Mouse (Mus musculus) forebrain, embryonic 13.5 days (tissue): ENCODE measurements around the gene Nupl1. TPM values are rescaled to one million over a fixed set of nuclear protein-coding genes. Genes with fewer than 3 reads are reported as not detected.

Experiments used
- ATAC-seq: fragments of 200-750 bp; cut with Nextera tagmentation; 2 replicates; pipeline ENCODE4 v1.8.0; 2017
- H3K27ac ChIP-seq: fragments of 300-500 bp; sonication (generic); 2 replicates; pipeline ENCODE4 v1.5.1; 2015; ENCODE audit warnings: inconsistent platforms, mild to moderate bottlenecking, moderate library complexity
- H3K27me3 ChIP-seq: fragments of 300-500 bp; sonication (generic); 2 replicates; pipeline ENCODE4 v1.6.1; 2015; ENCODE audit warnings: mild to moderate bottlenecking, inconsistent platforms
- H3K36me3 ChIP-seq: fragments of 300-500 bp; sonication (generic); 2 replicates; pipeline ENCODE4 v1.6.1; 2015; ENCODE audit warnings: mild to moderate bottlenecking, inconsistent platforms; ENCODE audit not compliant: poor library complexity, severe bottlenecking
- H3K4me1 ChIP-seq: fragments of 300-500 bp; sonication (generic); 2 replicates; pipeline ENCODE4 v1.6.1; 2015; ENCODE audit warnings: inconsistent platforms
- H3K4me2 ChIP-seq: fragments of 300-500 bp; sonication (generic); 2 replicates; pipeline ENCODE4 v1.6.1; 2015; ENCODE audit warnings: inconsistent platforms, mild to moderate bottlenecking, moderate library complexity
- H3K4me3 ChIP-seq: fragments of 300-500 bp; sonication (generic); 2 replicates; pipeline ENCODE4 v1.5.1; 2015; ENCODE audit warnings: mild to moderate bottlenecking, inconsistent platforms
- H3K9ac ChIP-seq: fragments of 300-500 bp; sonication (generic); 2 replicates; pipeline ENCODE4 v1.6.1; 2015; ENCODE audit warnings: mild to moderate bottlenecking, inconsistent platforms
- H3K9me3 ChIP-seq: fragments of 300-500 bp; sonication (generic); replicated peaks from 2 replicates; pipeline ENCODE4 v1.6.1; 2016; ENCODE audit warnings: inconsistent platforms
- WGBS: fragments of 180-500 bp; shearing (Covaris S2); methylation state at CpG from one replicate; pipeline ENCODE4 v1.1.7; 2015; 5-methylcytosine and 5-hydroxymethylcytosine counted together
- microRNA counts: library from miRNA; unstranded; fragments of <30 nt; microRNA quantifications from one replicate; lab custom pipeline; 2016
- microRNA-seq: library from miRNA; unstranded; fragments of <30 nt; microRNA quantifications from one replicate; pipeline ENCODE4, GENCODE M21; 2016
- polyA plus RNA-seq: library from polyadenylated mRNA; unstranded; fragments of >200 nt; fragmentation: Nextera tagmentation; extraction: Ambion mirVana; gene quantifications from 2 replicates; pipeline ENCODE4 v1.2.1, GENCODE M21; 2015

The Nupl1 gene
- polyA plus RNA-seq, 1 experiment from 2014 or later: 0.05 TPM

DNA sequence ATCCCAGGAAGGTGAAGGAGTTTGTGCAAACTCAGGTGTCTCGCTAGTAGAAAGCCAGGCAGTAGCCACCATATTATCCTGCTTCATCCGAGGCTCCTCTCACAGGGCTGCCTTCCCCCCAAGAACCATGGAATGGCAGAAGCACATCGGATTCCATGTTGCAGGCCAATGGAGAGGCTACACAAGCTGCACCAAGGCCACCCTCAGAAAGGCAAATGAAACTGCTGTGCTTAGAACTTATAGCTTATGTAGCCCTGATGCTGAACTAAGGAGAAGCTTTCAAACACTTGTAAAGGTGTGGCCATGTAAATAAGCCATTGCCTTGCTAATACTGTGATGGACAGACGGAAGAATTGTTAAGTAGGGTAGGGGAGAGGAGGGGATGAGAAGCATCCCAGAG is 115.4 kb downstream of the Nupl1 start:
- H3K36me3 ChIP-seq: no peaks in the 10 kb centered on the region
- WGBS: 90% methylated on average over 4 of the region's 4 CpGs
- ATAC-seq: no peak
- H3K27ac ChIP-seq: no peak overlapping the region
- H3K9ac ChIP-seq: no peak overlapping the region
- no peak overlapping the region for H3K4me3 ChIP-seq
- no peaks in the 10 kb centered on the region for H3K9me3 ChIP-seq
- H3K27me3 ChIP-seq: no peaks in the 10 kb centered on the region
- H3K4me1 ChIP-seq: no peaks in the 10 kb centered on the region
- no peak overlapping the region for H3K4me2 ChIP-seq

DNA sequence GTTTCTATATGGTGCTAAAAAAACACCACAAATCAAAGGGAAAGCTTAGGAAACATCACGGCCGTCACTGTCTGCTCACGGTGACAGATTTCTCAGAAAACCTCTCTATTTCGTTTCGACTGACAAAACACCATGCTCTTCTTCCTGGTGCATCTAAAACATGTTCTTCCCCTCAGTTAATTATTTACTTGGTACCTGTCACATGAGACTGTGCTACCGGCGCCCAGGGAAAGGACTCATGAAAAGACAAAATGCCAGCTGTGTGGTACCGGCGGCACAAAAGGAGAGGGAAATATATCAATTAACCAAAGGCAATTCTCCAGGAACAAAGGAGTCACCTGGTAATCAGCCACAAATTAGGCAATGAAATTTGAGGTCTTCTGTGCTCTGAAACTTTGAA is 116.5 kb downstream of the Nupl1 start:
- H3K27ac ChIP-seq: no peak overlapping the region
- no peaks in the 10 kb centered on the region for H3K27me3 ChIP-seq
- no peak overlapping the region for H3K4me3 ChIP-seq
- no peak for ATAC-seq
- no peak overlapping the region for H3K4me2 ChIP-seq
- WGBS: 78% methylated on average over 9 of the region's 9 CpGs
- H3K9ac ChIP-seq: no peak overlapping the region
- H3K9me3 ChIP-seq: no peaks in the 10 kb centered on the region
- H3K36me3 ChIP-seq: no peaks in the 10 kb centered on the region
- no peaks in the 10 kb centered on the region for H3K4me1 ChIP-seq

MicroRNAs within 50 kb of the gene (microRNA counts, 519-probe panel; counts per million panel counts)
- 177 counts per million, percentile 53 among the panel's probes with 10 or more counts for microRNA mmu-miR-719 (lab: Ali Mortazavi, UCI)

Small RNA genes within 50 kb of the gene (microRNA-seq; reads per million reads assigned to microRNA genes)
- not detected for gene Mir719

Other genes with a start within 250 kb of the Nupl1 start
- 16.9 and 19.5 TPM in 2 replicates for gene Atp8a2, start 54.3 kb downstream of the Nupl1 start, polyA plus RNA-seq
- gene Gm49336, start 76 bp upstream of the Nupl1 start, polyA plus RNA-seq: 50.9 and 55.9 TPM in 2 replicates
- 54.7 and 60.7 TPM in 2 replicates for gene Mtmr6, start 13.8 kb upstream of the Nupl1 start, polyA plus RNA-seq
- gene Amer2, start 121.8 kb upstream of the Nupl1 start, polyA plus RNA-seq: 24.4 and 31.0 TPM in 2 replicates